In the genomic region with DNA sequence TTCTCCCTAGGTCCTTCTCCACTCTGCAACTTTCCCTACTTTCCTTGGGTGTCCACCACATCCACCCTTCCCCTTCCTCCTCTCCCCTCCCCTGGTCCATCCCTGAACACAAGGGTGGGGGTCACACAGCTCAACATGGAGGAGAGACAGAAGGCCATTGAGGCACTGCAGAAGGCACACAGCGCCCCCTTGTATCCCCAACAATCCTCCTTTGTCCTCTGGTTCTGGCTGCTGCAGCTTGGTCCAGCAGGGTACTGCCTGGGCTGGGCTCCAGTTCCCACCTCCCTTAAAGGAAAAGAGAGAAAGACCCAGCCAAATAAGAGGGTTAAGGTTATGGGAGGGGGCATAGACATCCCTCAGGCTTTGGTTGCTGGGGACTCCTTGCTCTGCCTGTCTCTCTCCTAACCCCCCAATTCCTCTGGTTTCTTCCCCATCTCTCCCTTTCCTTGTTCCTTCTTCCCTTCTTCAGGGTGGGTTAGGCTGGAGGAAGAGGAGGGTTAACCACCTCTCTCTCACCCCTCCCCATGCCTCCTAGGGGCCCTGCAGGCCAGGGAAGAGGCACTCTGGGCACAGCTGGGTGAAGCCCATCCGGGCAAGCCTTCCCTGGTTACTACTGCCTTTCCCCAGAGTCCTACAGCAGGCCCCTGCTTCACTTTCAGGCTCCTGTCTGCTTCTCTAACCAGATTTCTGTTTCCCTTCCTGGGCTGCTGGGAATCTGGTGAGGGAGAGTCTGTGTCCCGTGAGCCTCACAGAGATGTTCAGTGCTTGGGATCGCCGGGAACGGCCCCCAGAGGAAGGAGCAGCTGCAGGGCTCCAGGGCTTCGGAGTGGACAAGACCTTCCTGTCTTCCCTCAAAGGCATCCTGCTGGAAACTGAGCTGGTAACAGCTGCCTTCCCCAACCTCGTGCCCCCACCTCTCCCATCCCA, we compare ENCODE assay signal across 9 mouse cellular contexts. TPM values are rescaled to one million over a fixed set of nuclear protein-coding genes. Genes with fewer than 3 reads are reported as not detected.
DNase-seq lines count a peak whose midpoint lies in the region; ATAC-seq and TF ChIP-seq lines count a peak whose summit lies in the region.
"Had no signal": no experiment of that assay in that cellular context is flagged by ENCODE, and none has a peak within 500 bp of the region (broad histone marks: within the 10 kb centered on the region; RNA-seq: fewer than 3 reads in every experiment).

TSS of gene Cmtm5 (plus strand) at position 358 of the 927 bp plus-strand sequence.

- no peak for DNase-seq in gastrocnemius, adult 2 months
- DNase-seq in gastrocnemius, adult 8-10 months (ENCODE audit: low spot score in 2 of 2), result no peak
- DNase-seq in embryonic facial prominence, embryonic 11.5 days (ENCODE audit: low spot score), result no peak
- DNase-seq in limb, embryonic 10.5 days (ENCODE audit: low spot score), result no peak
- peak; percentile 58 for DNase-seq in right cerebral cortex, postnatal 4 days
- no peak for DNase-seq in testis, postnatal 14 days (ENCODE audit: low spot score)
- no peak for DNase-seq in spleen, postnatal 4 days (ENCODE audit: low spot score in 2 of 2)

- TF ChIP-seq CTCF in gastrocnemius, adult 2 months (IDR thresholded peaks at IDR 0.05), result no peak

- H3K9me3 ChIP-seq in embryonic facial prominence, embryonic 11.5 days (replicated peaks; ENCODE audit: control insufficient read depth, low read length), result no peaks in the 10 kb centered on the region
- no peaks in the 10 kb centered on the region for H3K9me3 ChIP-seq in hindbrain, embryonic 15.5 days
- no peaks in the 10 kb centered on the region for H3K9me3 ChIP-seq in limb, embryonic 10.5 days (replicated peaks)
- H3K9me3 ChIP-seq: megakaryocyte, embryonic 14.5 days had no signal

- H3K4me3 ChIP-seq in gastrocnemius, adult 2 months, result peak within 1 kb of the TSS; percentile 26
- H3K4me3 ChIP-seq in embryonic facial prominence, embryonic 11.5 days (ENCODE audit: low read depth, low read length), result no peak within 1 kb of the TSS
- no peak within 1 kb of the TSS for H3K4me3 ChIP-seq in hindbrain, embryonic 15.5 days
- H3K4me3 ChIP-seq in limb, embryonic 10.5 days, result no peak within 1 kb of the TSS
- H3K4me3 ChIP-seq: megakaryocyte, embryonic 14.5 days had no signal

- H3K36me3 ChIP-seq in embryonic facial prominence, embryonic 11.5 days (replicated peaks; ENCODE audit: control insufficient read depth, insufficient read depth, low read depth, low read length), result no peaks in the 10 kb centered on the region
- H3K36me3 ChIP-seq in hindbrain, embryonic 15.5 days, result no peaks in the 10 kb centered on the region
- no peaks in the 10 kb centered on the region for H3K36me3 ChIP-seq in limb, embryonic 10.5 days

- no peak for ATAC-seq in embryonic facial prominence, embryonic 11.5 days (replicated peaks; ENCODE audit: insufficient number of reproducible peaks, low FRiP score, low TSS enrichment, low read depth)
- ATAC-seq in hindbrain, embryonic 15.5 days (ENCODE audit: low FRiP score, low read depth), result peak; percentile 67

- H3K27me3 ChIP-seq in embryonic facial prominence, embryonic 11.5 days (ENCODE audit: control insufficient read depth, insufficient read depth, low read length), result no peaks in the 10 kb centered on the region
- H3K27me3 ChIP-seq in hindbrain, embryonic 15.5 days, result no peaks in the 10 kb centered on the region
- 0 out of 2 replicates have a peak, but pooled peaks cover 4% of the 10 kb centered on the region for H3K27me3 ChIP-seq in limb, embryonic 10.5 days (ENCODE audit: low read depth, poor library complexity, severe bottlenecking)

- H3K4me1 ChIP-seq in embryonic facial prominence, embryonic 11.5 days (ENCODE audit: control insufficient read depth, insufficient read depth, low read length), result peaks cover 7% of the 10 kb centered on the region; the same call in 1 of the 2 replicates
- H3K4me1 ChIP-seq in hindbrain, embryonic 15.5 days (replicated peaks), result peaks cover 28% of the 10 kb centered on the region
- H3K4me1 ChIP-seq in limb, embryonic 10.5 days, result peaks cover 31% of the 10 kb centered on the region

- WGBS in embryonic facial prominence, embryonic 11.5 days, result 11% methylated on average over 8 of the region's 8 CpGs
- WGBS in hindbrain, embryonic 15.5 days, result 24% methylated on average over 8 of the region's 8 CpGs
- 51% methylated on average over 8 of the region's 8 CpGs for WGBS in limb, embryonic 10.5 days

- no peak within 1 kb of the TSS; the same call in 1 of the 2 replicates for H3K4me2 ChIP-seq in embryonic facial prominence, embryonic 11.5 days (ENCODE audit: low read depth, low read length)
- H3K4me2 ChIP-seq in hindbrain, embryonic 15.5 days, result peak within 1 kb of the TSS; percentile 37

- H3K9ac ChIP-seq in embryonic facial prominence, embryonic 11.5 days (replicated peaks; ENCODE audit: low read length), result peak within 1 kb of the TSS; percentile 52
- H3K9ac ChIP-seq in hindbrain, embryonic 15.5 days, result 0 out of 2 replicates have a peak within 1 kb of the TSS, but pooled peaks have one; percentile 10

- intact Hi-C loops in gastrocnemius, adult 2 months (cut with DNase I), result no loop called here

- peak within 1 kb of the TSS; percentile 35; the same call in 1 of the 2 replicates for H3K27ac ChIP-seq in gastrocnemius, adult 2 months
- H3K27ac ChIP-seq in embryonic facial prominence, embryonic 11.5 days (replicated peaks; ENCODE audit: low read depth, low read length), result peak within 1 kb of the TSS; percentile 52
- H3K27ac ChIP-seq in hindbrain, embryonic 15.5 days (replicated peaks), result peak within 1 kb of the TSS; percentile 73
- H3K27ac ChIP-seq in limb, embryonic 10.5 days, result peak within 1 kb of the TSS; percentile 54

RNA-seq across cellular contexts. Expression of gene Cmtm5, which starts in this region (rescaled TPM):
- under 1 TPM in 1 of 2 experiments, not detected in 1; 0.25 TPM for total RNA-seq in gastrocnemius, adult 2 months (2021)
- total RNA-seq in gastrocnemius, adult 8-10 months (2022), result not detected
- polyA plus RNA-seq in embryonic facial prominence, embryonic 11.5 days (2014; fragmentation: Nextera tagmentation; extraction: Ambion mirVana), result 2.0 and 2.8 TPM in 2 replicates
- polyA plus RNA-seq in hindbrain, embryonic 15.5 days (2015; fragmentation: Nextera tagmentation; extraction: Ambion mirVana), result 12.8 and 14.7 TPM in 2 replicates
- 0.38 and 1.2 TPM in 2 replicates for polyA plus RNA-seq in limb, embryonic 10.5 days (2016; fragmentation: Nextera tagmentation; extraction: Ambion mirVana)
